Mouse (Mus musculus) spleen, postnatal 36 days (tissue): ENCODE measurements around the gene Itga9.

Experiments used
- DNase-seq, 2 experiments: peaks; one replicate each; pipeline ENCODE4 v3.0.0; 2022; ENCODE audit warnings: low spot score in 2 of 2, mixed read lengths in 1 of 2

The Itga9 gene

DNA sequence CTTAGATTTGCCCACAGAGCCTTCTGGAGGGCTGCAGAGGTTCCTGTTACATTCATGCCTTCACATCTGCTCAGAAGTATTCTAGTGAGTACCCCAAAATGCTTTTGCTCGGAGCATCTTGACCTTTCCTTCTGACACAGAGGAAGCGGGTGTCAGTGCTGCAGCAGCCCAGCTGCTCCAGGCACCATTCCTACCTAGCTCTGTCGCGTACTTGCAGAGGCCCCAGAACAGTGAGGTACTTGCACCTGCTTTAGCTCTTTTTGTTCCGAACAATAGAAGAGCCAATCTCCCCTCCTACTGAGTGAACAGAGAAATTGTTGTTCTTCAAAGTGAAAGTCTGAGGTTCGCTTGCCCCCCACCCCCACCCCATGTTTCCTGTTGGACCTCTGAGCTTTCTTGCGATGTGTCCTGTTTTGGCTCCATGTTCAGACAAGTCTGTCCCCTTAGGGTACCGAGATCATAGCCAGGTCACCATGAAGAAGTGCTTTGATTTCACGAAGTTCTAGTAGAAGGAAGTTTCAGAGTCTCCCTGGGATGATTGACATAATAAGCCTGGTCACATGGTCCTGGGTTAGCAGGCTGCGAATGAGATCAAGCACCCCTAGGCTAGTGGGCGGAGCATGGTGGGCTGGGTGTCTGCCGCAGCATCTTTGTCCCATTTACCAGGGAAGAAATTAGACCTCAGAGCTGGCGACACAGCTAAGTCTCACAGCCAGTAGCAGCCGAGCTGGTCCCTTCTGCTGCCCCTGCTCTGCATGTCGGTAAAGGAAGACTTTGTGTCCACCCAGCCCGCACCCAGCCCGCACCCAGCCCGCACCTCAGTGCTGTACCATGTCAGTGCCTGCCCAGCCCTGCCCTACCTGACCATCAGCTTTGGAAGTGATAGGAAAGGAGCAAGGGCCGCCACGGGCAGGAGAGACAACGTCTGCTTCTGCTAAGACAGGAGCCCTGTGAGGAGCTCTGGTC, 215.0 kb downstream of the Itga9 start:
- peak; percentile 61 to 64 for DNase-seq

DNA sequence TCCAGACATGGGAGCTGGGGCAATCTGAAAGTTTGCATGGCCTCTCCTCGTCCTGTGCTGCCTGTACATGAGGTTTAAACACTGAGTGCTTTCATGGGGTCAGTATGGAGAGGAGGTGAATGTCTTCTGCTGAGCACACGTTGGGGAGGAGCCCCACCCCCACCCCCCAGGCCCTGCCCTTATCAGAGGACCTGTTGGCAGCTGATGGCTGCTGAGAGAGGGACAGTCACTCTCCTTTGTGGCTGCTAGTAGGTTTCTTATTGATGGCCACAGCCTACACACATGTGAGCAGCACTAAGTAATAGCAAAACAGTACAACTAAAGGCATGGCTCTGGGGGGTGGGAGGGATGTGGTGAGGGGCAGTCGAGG, 215.7 kb downstream of the Itga9 start:
- DNase-seq, result no peak

DNA sequence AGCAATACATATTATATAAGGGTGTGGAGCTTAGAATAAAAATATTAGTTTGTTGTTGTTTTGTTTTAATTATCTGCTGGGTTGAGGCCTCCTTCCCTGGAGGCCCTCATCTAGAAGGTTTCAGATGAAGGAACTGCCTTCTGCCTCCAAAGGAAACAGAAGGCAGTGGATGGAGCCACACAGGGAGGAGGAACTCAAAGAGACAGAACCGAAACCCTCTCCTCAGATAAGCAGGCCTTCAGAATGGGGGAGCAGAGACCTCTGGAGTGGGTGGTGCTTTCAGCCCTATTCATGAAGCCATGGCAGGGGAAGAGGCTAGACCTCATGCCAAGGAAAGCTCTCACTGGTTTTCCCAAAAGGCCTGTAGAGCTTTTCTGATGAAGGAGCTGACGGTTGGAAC, 216.1 kb downstream of the Itga9 start:
- DNase-seq, result no peak

DNA sequence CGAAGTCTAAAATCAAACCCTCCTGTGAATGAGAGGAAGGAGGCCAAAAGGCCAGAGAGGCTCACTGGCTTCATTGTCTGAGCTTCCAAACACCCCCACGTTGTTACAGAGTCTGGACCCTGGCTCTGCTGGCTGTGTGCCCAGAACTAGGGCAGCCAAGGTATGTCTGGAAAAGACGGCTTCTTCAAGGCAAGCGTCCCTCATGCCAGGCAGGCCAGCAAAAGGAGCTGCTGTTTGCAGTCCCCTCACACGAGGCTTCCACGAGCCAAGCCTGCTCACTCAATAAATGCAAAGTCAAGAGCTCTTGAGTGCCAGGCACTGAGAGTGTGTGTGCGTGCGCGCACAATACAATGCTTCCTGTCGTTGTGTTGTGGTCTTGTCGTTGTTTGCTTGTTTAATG, 224.6 kb downstream of the Itga9 start:
- DNase-seq, result no peak

DNA sequence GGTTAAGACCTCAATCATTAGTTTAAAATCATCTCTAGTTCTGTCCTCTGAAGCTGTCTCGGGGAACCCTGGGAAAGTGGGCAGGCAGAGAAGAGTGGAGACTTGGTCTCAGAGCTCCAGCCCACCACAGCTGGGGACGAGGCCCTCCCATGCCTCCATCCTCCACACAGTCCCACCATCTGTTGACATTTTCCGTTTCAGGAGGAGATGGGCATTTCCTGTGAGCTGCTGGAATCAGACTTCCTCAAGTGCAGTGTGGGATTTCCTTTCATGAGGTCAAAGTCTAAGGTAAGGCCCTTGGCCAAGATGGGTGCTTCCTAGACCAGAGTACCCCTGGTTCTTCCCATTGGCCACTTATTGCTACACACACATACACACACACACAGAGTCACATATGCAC, 226.0 kb downstream of the Itga9 start:
- DNase-seq, result no peak

DNA sequence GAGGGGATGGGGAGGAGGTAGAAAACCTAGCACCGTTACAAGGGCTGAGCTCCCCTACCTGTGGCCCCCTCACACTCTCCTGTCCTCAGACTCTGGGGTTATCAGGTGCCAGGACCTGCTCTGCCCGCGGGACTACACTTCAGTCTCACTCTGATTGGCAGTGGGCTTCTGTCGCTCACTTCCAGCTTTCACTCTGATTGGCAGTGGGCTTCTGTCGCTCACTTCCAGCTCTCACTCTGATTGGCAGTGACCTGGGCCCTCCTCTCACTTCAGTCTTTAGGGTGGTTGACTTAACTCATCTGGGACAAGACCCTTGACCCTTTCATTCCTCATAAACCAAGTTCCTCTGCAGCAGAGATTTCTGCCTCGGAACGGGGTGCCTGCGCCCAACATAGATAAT, 226.9 kb downstream of the Itga9 start:
- DNase-seq, result no peak

DNA sequence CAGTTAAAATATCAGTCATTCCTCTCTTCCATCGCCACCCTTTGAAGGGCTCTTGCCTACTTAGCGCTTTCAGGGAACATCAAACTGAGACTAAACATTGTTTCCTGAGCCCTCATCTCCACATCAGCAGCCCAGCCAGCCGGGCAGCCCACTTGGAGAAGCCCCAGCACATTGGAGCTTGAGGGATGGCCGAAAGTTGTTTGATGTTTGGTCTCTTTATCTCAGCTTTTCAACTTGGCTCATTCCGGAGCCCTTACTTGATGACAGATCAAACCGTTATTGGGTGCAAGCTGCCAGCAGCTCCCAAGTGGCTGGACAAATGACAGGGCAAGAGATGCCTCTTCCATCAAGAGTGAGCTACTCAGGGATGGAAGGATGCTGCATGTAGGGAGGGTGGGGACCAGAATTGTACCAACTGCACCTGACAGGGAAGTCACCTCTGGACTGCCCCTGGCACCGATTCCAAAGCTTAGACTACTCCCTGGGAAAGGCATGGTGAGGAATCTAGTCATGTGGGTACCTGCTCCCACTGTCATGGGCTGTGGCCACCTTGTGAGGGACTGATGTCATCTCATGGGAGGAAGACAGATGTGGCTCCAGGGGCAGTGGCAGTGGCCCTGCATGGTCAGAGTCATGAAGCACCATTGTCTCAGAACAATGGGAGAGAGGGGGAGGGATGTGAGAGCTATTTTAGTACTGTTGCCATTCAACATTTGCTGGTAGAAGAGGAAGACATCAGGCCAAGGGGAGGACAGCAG, 232.6 kb downstream of the Itga9 start:
- no peak for DNase-seq

DNA sequence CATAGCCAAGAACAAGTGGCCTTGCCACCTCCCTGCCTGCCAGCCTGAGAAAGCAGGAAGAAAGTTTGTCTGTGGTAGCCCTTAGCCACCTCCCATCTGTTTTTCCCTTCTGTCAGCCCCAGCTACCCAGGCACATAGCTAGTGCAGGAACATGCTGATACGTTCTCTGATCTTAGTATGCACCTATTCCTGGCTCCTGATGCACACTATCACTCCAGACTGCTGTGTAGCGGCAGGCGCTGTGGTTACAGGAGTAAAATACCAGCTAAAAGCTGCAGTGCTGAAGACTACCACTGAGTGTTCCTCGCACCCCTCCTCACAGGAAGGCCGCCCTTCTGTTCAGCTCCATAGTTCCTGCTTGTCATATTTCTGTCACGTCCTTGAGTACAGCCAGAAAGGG, 234.8 kb downstream of the Itga9 start:
- no peak for DNase-seq

DNA sequence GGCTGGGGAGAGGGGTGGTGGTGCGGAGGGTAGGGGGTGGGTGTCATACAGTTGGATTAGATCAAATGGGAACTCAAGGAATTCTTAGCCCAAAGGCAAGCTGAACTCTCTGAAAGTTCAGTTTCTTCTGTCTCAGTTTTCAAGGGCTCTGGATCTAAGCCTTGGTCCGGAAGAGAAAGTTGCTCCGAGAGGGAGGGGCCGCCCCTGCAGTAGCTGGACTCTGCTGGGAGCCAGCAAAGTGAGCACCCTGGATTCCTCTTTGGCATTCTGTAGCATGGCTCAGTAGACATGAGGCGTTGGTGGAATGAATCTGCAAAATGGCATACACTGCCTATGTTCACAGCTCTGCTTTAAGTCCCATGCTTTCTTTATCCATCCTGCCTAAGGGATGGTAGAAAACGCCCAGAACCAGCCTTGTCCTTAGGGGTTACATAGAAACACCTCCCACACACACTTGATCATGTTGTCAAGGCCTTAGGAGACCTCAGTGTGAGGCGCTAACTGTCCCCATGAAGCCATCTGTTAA, 235.5 kb downstream of the Itga9 start:
- DNase-seq, result no peak

DNA sequence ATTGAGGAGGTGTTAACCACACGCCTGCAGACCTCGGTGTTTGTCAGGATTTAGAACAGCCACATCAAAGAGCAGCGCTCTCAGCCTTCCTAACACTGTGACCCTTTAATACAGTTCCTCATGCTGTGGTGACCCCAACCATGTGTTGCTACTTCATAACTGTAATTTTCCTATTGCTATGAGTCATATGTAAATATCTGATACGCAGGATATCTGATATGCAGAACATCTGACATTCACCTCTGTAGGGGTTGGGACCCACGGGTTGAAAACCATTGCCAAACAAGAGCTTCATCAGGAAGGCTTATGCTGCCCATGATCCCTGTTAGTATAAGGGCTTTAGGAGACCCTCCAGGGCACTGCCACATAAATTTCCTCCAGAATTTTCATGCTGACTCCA, 237.2 kb downstream of the Itga9 start:
- no peak for DNase-seq

DNA sequence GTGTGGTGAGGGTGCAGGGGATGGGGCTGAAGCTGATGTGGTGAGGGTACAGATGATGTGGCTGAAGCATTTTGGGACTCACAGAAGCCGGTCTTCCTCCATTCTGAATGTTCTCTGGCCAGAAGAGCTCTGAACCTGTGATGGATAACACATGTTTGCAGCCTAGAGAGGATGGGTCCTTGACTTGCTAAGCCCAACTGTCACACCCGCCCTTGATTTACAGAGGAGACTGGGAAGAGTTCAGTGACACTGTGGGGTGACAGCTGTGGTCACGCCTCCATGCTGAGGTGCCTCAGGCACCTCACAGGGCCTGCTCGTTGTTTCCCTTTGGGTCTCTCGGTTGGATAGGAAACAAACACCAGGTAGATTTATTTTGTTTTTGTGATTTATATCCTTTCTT, 238.5 kb downstream of the Itga9 start:
- DNase-seq, result no peak

DNA sequence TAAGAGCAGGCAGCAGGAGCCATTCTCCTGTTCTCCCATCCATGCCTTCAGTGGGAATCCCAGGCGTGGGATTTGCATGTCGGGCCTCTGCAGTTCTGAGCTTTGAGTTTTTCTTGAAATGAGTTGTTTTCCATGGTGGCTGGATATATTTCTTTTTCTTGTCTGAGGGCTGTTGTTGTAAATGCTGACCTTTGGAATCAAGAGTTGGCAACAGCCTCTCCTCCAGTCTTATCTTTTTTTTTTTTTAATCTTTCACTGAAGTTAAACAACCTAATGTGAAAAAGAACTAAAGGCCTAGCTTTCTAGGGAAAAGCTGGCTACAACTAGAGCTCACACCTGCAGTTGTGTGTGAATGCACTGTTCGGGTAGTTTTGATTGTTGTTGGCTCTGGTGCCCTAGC, 240.3 kb downstream of the Itga9 start:
- DNase-seq, result no peak

DNA sequence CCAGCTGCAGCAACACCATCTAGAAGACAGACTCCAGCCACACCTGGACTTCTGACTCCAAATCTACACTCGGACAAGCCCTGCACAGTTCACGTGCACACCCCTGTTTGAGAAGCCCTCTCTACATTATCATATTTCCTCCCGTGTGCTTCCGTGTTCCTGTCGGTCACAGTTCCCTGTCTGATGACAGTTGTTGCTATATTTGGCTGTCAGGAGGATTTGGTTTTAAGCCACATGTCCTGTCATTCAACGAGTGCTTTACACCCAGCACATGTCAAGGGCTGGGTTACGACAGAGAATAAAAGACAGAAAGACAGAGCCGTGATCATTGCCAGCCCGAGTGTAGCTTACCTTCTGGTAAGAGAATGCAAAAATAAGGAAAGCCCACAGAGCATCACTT, 250.2 kb downstream of the Itga9 start:
- no peak for DNase-seq

DNA sequence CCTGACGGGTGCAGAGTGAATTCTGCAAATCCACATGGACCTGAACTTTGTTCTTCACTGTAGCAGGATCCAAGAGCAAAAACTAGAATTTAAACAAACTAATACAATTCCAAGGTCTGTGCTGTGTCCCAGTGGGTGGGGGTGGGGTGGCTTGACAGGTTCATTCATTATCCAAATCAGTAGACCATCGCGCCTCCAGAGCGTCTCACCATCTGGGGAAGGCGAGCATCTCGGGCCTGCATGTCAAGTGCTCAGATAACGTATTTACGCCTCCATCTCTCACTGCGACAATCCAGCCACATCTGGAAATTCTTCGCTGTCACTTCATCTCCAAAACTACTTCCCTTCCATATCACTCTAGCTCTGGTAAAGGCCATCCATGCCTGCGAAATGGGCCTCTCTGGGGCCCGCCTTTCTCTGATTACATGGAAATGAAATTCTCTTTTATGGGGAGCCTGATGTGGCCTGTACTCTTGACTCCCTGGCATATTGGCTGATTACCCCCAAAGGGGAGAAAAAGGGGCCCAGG, 254.2 kb downstream of the Itga9 start:
- no peak for DNase-seq

DNA sequence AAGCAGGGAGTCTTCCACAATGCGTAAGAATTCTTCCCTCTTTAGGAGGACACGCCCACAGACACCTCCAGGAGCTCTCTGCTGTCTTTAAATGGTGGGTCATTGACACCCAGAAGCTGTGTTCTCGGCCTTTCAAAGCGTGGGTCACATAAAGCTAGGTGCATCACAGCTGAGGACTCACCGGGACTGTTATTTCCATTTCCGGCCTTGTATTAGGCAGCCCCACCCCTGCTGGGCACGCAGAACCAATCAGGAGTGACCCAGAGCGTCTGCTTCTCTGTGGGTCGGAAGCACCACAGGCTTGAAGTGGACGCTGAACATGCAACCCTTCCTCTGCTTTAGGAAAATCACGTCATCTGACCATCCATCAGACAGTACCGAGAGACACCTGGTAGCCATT, 255.7 kb downstream of the Itga9 start:
- no peak for DNase-seq

DNA sequence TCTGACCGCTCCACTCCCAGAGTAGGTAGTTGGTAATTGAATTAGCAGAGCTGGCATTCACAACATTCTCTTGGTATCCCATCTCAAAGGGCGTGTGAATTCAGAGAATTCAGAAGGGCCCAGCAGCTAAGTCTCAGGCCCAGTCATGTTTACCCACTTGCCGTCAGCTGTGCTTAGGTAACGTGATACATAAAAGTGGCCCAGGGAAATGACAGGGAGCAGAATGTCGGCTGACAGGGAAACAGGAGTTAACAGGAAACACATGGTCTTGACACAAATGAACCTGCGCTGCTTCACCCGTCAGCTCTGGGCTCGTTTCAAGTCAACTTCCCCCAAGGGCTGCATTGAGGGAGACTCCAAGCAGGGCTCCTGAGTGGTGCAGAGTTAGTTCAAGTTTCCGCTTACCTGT, 256.4 kb downstream of the Itga9 start:
- DNase-seq, result no peak

DNA sequence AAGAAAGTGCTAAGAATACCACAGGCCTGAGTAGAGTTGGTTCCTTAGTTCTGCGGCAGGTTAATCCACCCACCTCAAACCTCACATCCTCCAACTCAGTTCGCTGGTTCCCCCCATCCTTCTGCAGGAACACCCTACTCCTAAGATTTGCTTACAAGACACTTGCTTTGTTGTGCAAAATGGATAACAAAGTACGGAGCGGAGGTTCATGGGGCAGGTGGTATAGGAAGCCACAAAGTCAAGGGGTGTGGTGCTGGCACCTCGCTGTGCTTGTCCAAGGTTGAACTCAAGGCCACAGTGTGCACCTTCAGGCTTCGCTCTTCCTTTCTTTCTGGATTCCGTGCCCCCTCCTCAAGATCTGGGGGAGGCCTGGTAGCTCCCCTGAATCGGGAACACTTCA, 257.0 kb downstream of the Itga9 start:
- no peak for DNase-seq

DNA sequence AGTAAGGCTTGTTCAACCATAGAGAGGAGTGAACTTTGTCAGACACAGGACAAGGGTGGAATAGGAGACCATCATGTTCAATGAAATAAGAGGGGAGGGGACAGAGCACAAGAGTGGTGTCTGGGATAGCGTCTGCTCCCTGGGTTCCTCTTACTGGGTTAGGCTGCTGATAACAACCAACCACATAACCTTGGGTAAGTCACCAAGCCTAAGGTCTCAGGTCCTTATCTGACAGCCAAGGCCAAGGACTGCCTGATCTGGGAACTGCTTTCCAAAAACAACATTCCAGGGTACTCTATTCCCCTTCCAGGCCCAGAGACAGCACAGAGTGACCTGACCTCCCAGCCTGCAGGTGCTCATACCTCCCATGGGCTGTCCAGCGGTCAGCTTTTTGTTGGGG, 260.5 kb downstream of the Itga9 start:
- DNase-seq, result no peak

DNA sequence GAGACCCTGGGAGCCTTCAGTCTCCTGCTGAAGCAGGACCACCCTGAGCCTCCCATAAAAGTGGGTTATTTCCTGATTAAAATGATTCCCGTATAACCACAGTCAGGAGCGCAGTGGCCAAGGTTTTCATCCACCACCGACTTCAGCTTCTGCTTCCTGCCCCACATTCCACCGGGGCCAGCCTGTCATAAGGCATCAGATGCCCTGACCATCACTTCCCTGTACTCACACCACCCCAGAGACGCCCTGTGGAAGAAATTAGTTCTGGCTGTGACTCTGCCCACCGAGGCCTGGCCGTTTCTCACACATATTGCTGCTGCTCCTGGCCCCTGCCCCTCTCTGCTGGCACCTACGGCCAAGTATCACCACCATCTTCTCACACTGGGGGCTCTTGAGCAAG, 261.4 kb downstream of the Itga9 start:
- DNase-seq, result no peak

DNA sequence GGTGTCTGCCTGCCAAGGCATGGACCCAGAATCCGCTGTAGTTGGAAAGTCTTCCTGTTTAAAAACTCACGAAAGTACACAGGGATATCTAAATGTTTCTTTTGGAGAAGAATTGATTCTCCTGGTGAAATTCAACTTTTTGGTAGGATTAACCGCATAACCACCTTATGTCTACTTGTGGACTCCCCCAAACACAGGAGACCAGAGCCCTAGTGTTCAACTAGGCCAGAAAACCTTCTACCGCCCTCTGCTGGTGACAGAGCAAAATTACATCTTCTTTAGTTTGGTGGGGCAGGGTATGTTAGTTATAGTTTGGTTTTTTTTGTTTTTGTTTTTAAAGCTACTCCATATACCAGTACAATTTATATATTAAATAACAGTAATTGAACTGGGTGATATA, 264.6 kb downstream of the Itga9 start:
- peak; percentile 16 to 42 for DNase-seq

DNA sequence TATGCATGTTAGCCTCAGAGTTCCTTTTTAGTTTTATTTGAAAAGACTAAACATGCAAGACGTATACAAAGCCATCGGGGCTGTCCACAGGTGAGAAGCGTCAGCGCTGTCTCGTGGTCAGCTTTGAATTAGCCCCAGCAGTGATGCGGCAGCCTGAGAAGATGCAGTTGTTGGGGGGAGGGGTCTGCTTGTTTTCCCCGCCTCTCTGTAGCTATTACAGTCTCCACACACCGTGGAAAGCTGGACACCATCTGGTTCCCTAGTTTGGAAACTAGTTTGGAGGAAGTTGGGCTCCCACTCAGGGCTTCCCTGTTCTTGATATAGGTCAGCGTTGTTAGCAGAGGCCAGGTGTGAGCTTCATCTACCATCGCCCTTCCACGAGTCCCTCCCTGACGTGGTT, 266.5 kb downstream of the Itga9 start:
- DNase-seq, result no peak

DNA sequence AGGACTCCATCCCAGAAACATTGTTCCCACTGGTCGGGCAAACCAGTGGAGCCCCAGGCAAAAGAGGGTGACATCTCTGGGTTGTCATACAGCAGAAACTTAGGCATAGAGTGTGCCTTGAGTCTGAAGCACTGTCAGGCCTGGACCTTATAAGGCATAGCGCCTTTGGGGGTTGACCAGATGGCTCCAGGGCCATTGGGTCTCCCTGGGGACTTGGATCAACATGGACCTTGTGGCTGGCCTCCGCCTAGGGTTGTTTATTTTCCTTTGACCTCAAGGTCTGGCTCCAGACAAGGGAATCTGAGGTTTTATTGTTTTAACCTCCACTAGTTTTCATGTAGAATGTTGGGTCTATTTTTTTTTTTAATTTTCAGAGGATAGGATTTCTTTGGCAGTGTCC, 267.1 kb downstream of the Itga9 start:
- DNase-seq, result no peak

DNA sequence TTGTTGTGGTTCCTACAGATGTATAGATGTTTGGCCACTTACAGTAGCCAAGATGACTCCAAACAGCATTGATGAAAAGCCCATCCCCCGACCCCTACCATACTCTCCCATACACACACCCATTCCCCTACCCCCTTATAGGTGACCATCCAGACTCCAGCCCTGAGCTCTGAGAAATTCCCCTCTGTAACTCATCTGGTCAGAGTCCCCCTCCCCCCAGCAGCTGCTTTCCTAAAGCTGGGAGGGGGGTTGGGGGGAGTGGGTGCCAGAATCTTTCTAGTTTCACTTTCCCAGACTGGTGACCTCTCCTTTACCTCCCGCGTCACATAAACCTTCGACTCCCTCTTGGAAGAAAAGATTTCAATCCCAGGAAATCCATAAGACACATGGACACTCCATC, 269.2 kb downstream of the Itga9 start:
- no peak for DNase-seq
